Mouse (Mus musculus): ENCODE data around the gene Gtf2ird2.

Gtf2ird2 gene

DNA sequence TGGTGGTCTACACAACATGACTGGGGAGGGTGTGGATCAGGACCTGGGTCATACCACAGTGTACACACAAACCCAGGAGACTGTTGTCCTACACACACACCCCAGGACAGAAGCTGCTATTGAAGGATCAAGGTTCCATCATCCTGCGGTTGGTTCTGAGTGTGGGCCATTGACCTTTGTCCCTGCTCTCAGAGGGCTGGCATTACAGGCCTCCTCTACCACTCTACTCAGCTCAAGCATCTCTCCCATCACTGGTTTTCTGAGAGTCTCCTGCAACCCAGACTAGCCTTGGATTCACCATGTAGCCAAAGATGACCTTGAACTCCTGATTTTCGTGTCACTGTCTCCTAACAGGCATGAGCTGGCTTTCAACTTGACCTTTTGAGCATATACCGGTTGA lies 52.4 kb downstream of the Gtf2ird2 start:
- DNase-seq, result no peak

DNA sequence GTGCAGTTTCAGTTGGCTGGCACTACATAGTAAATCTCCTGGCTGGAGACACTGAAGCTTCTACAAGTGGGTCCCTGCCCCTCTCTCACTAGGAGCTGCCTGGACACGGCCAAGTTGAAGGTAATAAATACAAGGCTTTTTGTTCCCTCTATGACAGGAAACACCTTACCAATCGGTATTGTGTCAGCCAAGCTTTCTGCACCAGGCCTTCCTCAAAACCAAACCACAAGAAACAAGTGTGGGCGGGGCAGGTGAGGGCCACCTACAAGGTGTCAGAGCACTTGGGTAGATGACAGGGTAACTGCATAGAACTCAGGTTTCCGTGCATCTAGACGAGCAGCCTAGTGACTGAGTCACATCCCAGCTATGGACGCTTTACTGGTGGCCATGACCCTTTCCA lies 53.0 kb downstream of the Gtf2ird2 start:
- no peak for DNase-seq

DNA sequence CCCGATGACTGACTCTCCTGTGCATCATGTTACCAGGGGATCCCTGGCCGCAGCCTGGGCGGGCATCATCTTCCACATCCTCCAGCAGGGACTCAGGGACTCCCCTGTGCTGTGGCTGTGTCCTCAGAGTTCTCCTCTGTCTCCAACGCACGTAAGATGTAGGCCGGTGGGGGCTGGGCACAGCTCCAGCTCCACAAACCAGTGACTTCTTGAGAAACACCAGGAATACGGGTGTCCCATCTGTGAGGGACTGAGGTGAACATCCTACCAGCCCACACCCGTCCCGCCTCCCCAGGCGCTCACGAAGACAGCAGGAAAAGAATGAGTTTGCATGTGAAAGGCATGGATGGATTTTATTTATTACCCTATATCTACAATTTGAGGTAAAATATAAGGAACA lies 53.7 kb downstream of the Gtf2ird2 start:
- DNase-seq, result peak; percentile 37

DNA sequence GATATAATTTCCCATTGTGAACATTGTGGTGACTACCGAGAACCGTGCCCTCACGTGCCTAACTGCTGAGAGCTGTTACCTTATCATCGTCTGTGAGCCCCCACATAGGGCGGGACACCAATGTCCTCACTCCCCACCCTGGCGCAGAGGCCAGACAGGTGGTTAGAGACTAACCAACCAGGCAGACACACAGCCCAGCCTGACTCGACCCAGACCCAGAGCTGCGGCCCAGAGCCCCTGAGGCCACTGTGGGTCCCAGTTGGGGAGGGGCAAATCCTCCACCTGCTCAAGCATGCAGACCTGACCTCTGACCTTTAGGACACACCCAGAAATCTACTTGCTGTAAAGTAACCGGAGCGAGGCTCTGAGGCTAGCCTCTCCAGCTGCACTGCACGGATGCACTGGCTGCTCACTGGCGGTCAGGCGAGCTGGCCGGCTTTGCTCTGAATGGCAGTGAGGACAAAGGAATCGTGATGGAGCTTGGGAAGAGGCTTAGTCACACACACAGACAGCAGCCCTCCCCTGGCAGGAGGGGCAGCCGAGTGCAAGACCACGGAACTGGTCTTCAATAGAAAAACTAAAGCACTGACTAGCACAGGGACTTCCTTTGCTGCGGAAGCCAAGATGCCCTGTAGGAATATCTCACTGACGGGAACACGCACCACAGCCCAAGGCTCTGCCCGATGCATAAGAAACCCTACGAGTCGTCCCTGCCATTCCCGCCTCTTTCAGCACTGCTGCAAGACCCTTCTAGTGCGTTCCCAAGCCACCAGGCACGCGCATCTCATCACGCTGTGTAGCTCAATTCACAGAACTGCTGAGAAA lies 54.3 kb downstream of the Gtf2ird2 start:
- no peak for DNase-seq

GRCm38 (mm10) chr5:134241831-134242230 lies 58.0 kb downstream of the Gtf2ird2 start:
- no peak for DNase-seq

- DNase-seq, result no peak
Observed at GRCm38 (mm10) chr5:134243661-134244436, 60.0 kb downstream of the Gtf2ird2 start.

- DNase-seq, result no peak
Observed at GRCm38 (mm10) chr5:134244890-134245289, 61.1 kb downstream of the Gtf2ird2 start.

DNA sequence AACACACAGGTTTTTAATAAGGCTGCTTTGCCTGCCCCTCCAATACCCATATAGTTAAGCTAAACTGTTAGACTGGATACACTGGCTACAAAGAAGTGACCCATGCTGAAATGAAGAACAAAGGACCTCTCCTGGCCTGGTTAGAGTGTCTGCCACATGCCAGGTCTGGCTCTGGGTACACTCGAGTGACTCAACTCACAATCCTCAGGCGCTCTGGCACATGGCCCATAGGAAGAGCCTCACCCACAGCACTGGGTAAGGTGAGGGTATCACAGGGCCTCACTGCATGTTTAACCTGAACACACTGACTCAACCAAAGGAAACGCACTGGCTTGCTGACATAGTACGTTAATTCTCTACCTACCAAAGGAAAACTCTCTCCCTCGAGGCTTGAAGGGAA lies 62.3 kb downstream of the Gtf2ird2 start:
- no peak for DNase-seq

GRCm38 (mm10) chr5:134248608-134249244 lies 64.9 kb downstream of the Gtf2ird2 start:
- no peak for DNase-seq

GRCm38 (mm10) chr5:134249245-134249649 lies 65.4 kb downstream of the Gtf2ird2 start:
- DNase-seq, result no peak

DNA sequence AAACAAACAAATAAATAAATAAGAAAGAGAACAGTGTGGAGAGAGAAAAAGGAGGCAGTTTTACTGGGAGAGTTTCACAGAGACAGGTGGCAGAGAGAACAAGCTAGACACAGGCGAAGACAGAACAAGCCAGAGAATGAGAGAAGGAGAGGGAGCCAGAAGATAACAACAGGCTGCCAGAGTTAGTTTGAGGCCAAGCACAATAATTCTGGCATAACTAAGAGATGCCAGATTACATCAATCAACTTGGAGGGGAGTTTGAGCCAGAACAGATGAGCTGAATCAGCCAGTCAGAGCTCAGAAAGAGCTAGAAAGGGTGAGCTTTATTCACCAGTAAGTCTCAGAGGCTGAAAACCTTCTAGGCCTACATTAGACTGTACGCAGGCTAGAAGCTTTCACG lies 66.8 kb downstream of the Gtf2ird2 start:
- DNase-seq, result no peak

DNA sequence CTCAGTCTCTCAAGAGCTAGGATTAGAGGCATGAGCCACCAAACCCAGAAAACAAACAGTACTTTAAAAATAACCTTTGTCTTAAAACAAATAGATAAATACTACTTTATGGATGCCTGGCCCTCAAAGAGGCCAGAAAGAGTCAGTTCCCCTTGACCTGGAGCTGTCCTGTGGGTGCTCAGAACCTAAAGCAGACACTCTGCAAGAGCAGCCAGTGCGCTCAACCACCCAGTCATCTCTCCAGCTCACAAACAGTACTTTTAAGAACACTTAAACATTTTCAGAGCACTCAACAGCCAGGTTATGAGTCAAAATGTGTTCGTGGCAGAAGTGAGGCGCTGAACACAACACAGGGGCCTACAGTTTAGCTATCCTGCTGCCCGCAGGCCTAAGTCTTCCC lies 67.3 kb downstream of the Gtf2ird2 start:
- DNase-seq, result no peak

- DNase-seq, result no peak
Observed at GRCm38 (mm10) chr5:134253806-134254205, 70.0 kb downstream of the Gtf2ird2 start.

DNA sequence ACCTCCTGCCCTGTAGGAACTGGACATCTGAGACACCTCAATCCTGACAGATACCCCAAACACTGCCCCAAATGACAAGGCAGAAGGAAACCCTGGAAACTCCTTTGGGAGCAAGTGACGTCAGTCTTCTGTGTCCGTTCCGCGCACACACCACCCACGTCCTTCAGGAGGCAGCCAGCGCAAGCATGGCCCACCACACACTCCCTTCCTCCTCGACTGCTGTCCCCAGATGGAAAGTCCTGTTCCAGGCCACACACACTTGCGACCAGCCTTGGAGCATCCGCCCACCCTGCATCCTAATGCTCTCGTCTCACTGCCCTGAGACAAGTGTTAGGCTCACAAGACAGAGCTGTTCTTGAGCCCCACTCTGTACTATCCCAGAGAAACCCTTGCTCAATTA lies 71.5 kb downstream of the Gtf2ird2 start:
- DNase-seq, result no peak

GRCm38 (mm10) chr5:134257349-134258031 lies 73.7 kb downstream of the Gtf2ird2 start:
- no peak for DNase-seq

DNA sequence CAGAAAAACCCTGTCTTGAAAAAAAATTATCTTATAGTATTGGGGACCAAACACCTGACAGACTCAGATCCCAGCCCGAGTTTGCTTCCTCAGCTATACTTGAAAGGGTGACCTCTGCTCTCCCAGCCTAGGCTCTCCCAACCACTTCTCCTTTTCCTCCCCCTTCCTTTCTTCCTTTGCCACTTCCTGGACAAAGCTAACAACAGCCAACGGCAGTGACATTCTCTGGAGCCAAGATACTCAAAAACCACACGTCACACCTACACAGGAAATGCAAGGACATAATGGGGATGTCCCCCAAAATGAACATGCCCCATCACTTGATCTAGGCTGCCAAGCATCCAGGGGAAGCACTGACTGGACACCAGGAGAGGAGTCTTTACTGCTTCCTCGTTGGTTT lies 74.6 kb downstream of the Gtf2ird2 start:
- no peak for DNase-seq

DNA sequence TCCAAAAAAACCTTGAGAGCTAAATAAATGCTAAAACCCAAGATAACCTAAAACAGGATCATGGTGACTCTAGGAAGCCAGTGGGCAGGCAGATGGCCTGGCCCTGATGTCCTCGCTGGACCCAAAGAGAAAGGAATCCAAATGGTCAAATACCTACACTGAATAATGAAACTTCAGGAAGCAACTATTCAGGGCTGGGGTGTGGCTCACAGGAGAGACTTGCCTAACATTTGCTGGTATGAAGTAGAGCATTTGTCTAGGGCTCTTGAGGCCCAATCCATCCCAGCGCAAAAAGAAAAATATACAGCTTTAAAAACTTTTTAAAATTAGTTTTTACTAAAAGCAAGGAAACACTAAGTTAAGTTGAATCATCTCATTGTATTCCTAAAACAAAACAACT lies 75.1 kb downstream of the Gtf2ird2 start:
- DNase-seq, result no peak

DNA sequence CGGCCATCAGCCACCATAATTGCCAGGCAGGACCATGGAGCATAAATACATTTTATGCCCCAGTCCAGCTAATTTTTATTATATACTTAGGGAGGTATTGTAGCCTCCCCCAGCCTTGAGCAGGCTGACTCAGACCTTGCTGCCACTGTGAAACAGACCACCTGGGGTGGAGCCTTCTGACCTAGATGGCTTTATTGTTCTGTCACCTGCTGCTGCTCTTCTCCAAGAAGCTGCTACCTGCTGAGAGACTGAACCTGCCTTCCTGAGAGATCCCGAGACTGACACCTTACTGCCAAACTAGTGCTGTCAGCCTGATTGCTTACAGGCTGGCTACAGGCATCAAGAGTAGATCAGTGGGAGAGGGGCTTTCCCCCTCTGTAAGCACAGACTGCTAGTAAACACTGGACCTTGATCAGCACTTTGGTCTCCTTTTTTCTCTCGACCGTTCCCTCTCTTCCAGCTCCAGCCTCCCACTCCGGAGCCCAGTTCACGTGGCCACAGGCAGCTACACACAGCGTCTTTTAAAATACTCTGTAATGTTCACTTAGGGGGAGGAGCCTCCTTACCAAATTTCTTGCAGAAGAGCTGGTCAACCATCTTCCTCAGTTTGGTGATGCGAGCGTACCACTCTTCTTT lies 76.3 kb downstream of the Gtf2ird2 start:
- DNase-seq, result no peak

- no peak for DNase-seq
Observed at GRCm38 (mm10) chr5:134265890-134266289, 82.1 kb downstream of the Gtf2ird2 start.

DNA sequence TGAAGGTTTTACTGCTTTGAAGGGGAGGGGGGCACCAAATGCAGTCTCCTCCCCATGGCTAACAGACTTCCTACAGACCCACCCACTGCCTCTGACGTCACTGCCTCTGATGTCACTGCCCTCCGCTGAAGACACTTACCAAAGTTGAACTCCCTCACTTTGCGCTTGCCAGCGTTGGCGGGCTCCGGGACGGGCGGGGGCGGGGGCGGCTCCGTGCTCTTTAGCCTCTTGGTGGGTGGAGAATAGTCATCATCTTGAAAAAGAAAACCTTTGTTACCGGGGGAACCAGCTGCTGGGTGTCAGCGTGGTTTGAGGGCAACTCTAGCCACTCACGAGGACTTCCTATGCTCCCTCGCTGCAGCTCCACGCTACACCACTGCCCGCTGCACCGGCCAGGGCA lies 82.6 kb downstream of the Gtf2ird2 start:
- DNase-seq, result no peak

DNA sequence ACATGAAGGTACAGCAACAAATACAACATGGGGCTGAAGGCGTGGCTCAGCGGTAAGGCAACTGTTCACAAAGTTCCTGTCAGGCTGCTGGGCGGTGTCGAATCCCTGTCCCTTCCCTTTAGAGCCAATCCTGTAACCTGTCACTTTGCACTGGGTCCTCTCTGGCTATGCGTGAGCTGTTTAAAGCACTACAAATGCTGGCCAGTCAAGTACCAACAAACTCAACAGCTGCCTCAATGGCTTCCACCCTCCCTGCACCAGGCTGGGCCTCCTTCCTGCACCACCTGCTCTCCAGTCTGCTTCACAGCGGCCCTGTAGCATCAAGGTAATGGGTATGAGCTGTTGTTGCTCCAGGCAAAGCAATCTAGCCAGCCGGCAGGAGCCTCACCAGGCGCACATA lies 84.9 kb downstream of the Gtf2ird2 start:
- DNase-seq, result no peak

GRCm38 (mm10) chr5:134269751-134270150 lies 85.9 kb downstream of the Gtf2ird2 start:
- no peak for DNase-seq

DNA sequence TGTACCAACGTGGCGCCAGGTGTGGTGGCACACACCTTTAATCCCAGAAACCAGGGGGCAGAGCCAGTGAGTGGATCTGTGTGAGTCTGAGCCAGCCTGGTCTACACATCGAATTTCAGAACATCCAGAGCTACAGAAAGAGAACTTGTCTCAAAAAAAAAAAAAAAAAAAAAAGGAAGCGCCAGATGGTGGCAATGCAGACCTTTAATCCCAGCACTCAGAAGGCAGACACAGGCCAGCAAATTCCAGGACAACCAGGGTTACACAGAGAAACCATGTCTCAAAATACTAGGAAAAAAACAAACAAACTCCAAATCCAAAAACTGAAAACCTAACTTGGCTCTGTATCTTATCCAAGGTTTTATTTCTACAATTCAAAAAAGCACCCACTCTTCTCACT lies 86.7 kb downstream of the Gtf2ird2 start:
- DNase-seq, result no peak

Data from right cerebral cortex, postnatal 14 days (tissue).